Comparison of ENCODE assay signal across 12 mouse cellular contexts in the genomic region with DNA sequence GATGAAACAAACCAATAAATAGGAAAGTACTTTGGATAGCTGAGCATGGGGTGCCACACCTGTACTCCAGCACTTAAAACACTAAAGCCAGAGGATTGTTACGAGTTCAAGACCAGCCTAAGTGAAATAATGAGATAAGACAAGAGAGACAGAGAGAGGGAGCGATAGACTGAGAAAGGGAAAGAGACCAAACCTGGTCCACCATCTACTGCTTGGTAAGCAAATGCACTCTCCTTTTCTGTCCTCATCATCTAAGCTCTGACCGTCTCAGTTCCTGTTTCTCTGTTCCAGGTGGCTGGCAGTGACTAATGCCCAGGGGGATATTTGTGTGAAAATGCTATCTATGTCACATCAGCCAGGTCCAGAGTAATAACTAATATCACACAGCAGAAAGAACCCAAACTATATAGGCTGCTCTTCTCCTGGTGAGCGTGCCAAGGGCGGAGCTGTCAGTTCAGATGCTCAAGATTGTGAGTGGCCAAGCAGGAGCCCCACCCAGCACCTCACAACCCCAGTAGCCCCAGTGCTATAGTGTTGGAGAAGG. TPM values are rescaled to one million over a fixed set of nuclear protein-coding genes. Genes with fewer than 3 reads are reported as not detected.
DNase-seq lines count a peak whose midpoint lies in the region; ATAC-seq lines count a peak whose summit lies in the region.
"Had no signal": no experiment of that assay in that cellular context is flagged by ENCODE, and none has a peak within 500 bp of the region (broad histone marks: within the 10 kb centered on the region; RNA-seq: fewer than 3 reads in every experiment).

No protein-coding gene starts in this region.

- H3K36me3 ChIP-seq in heart, embryonic 13.5 days: peaks cover 77% of the 10 kb centered on the region
- no peaks in the 10 kb centered on the region for H3K36me3 ChIP-seq in liver, embryonic 13.5 days

- intact Hi-C loops in left cerebral cortex, postnatal 10 days (cut with DNase I): no loop called here

- DNase-seq in heart, adult 9 months (ENCODE audit: low spot score in 2 of 2): no peak
- DNase-seq in liver, embryonic 13.5 days: no peak
- peak; percentile 35 to 48 for DNase-seq in spleen, postnatal 14 days (ENCODE audit: low spot score in 2 of 2)
- no peak for DNase-seq in retina, embryonic 14.5 days (ENCODE audit: low spot score)
- no peak for DNase-seq in ovary, adult 18-20 months (ENCODE audit: low spot score)
- no peak for DNase-seq in left cerebral cortex, postnatal 10 days (ENCODE audit: extremely low spot score in 1 of 2, low spot score in 2 of 2)
- DNase-seq: cerebellum, postnatal 36 days; kidney, adult 11 months; lung, postnatal 4 days had no signal

- peaks cover 40% of the 10 kb centered on the region for H3K4me1 ChIP-seq in heart, embryonic 13.5 days
- H3K4me1 ChIP-seq in liver, embryonic 13.5 days (replicated peaks): peaks cover 36% of the 10 kb centered on the region

- H3K27me3 ChIP-seq in heart, embryonic 13.5 days (replicated peaks): no peaks in the 10 kb centered on the region
- H3K27me3 ChIP-seq in liver, embryonic 13.5 days: 0 out of 2 replicates have a peak, but pooled peaks cover 4% of the 10 kb centered on the region
- H3K27me3 ChIP-seq: limb, embryonic 13.5 days had no signal

- H3K4me3 ChIP-seq in heart, embryonic 13.5 days: no peak overlapping the region
- no peak overlapping the region for H3K4me3 ChIP-seq in liver, embryonic 13.5 days (replicated peaks)
- H3K4me3 ChIP-seq: limb, embryonic 13.5 days had no signal

- 82% methylated on average over 5 of the region's 5 CpGs for WGBS in heart, embryonic 13.5 days
- WGBS in liver, embryonic 13.5 days (ENCODE audit: insufficient replicate concordance): 61% methylated on average over 5 of the region's 5 CpGs

- H3K9ac ChIP-seq in heart, embryonic 13.5 days: no peak overlapping the region
- no peak overlapping the region for H3K9ac ChIP-seq in liver, embryonic 13.5 days
- H3K9ac ChIP-seq: limb, embryonic 13.5 days had no signal

- no peaks in the 10 kb centered on the region for H3K9me3 ChIP-seq in heart, embryonic 13.5 days
- H3K9me3 ChIP-seq in liver, embryonic 13.5 days (replicated peaks): no peaks in the 10 kb centered on the region
- H3K9me3 ChIP-seq: limb, embryonic 13.5 days had no signal

- peak overlapping the region; percentile 84 for H3K27ac ChIP-seq in heart, embryonic 13.5 days (replicated peaks)
- H3K27ac ChIP-seq in liver, embryonic 13.5 days: no peak overlapping the region
- H3K27ac ChIP-seq: limb, embryonic 13.5 days had no signal

- 0 out of 2 replicates have a peak overlapping the region, but pooled peaks have one; percentile 50 for H3K4me2 ChIP-seq in heart, embryonic 13.5 days
- H3K4me2 ChIP-seq in liver, embryonic 13.5 days: no peak overlapping the region
- H3K4me2 ChIP-seq: limb, embryonic 13.5 days had no signal

- ATAC-seq in heart, embryonic 13.5 days (ENCODE audit: extremely low read depth, insufficient number of reproducible peaks, low FRiP score, low TSS enrichment): no peak
- peak; percentile 33; the same call in 1 of the 2 replicates for ATAC-seq in common myeloid progenitor, adult 5-6 weeks (replicated peaks; ENCODE audit: low read depth, poor library complexity, severe bottlenecking)
- peak; percentile 69 for ATAC-seq in liver, embryonic 13.5 days (ENCODE audit: low read depth)

RNA-seq across cellular contexts. Expression of a gene that starts 37.6 kb away (rescaled TPM):
- polyA plus RNA-seq in heart, embryonic 13.5 days (2015; fragmentation: Nextera tagmentation; extraction: Ambion mirVana): 8.5 and 9.5 TPM in 2 replicates
- 1.5 and 2.6 TPM in 2 replicates for total RNA-seq in common myeloid progenitor, adult 5-6 weeks (2017)
- 0.82 and 1.2 TPM in 2 replicates for polyA plus RNA-seq in liver, embryonic 13.5 days (2015; fragmentation: Nextera tagmentation; extraction: Ambion mirVana)
- 10 to 100 TPM; 27.3 to 28.6 TPM for total RNA-seq in left cerebral cortex, postnatal 10 days (2021)

RNA-seq across cellular contexts. Expression of a gene that starts 47.9 kb away (rescaled TPM):
- 24.2 and 24.8 TPM in 2 replicates for polyA plus RNA-seq in heart, embryonic 13.5 days (2015; fragmentation: Nextera tagmentation; extraction: Ambion mirVana)
- 77.3 and 105 TPM in 2 replicates for total RNA-seq in common myeloid progenitor, adult 5-6 weeks (2017)
- 35.8 and 49.1 TPM in 2 replicates for polyA plus RNA-seq in liver, embryonic 13.5 days (2015; fragmentation: Nextera tagmentation; extraction: Ambion mirVana)
- 10 to 100 TPM; 43.6 to 44.1 TPM for total RNA-seq in left cerebral cortex, postnatal 10 days (2021)

RNA-seq across cellular contexts. Expression of a gene that starts 52.7 kb away (rescaled TPM):
- 19.2 and 23.4 TPM in 2 replicates for polyA plus RNA-seq in heart, embryonic 13.5 days (2015; fragmentation: Nextera tagmentation; extraction: Ambion mirVana)
- 104 and 113 TPM in 2 replicates for total RNA-seq in common myeloid progenitor, adult 5-6 weeks (2017)
- polyA plus RNA-seq in liver, embryonic 13.5 days (2015; fragmentation: Nextera tagmentation; extraction: Ambion mirVana): 16.6 and 16.8 TPM in 2 replicates
- 10 to 100 TPM; 78.7 to 82.2 TPM for total RNA-seq in left cerebral cortex, postnatal 10 days (2021)

Comparison
In these comparisons a context has a peak if more than half of its experiments do, and no peak if none do; other contexts are left out.
1. DNase-seq: peak in spleen, postnatal 14 days (2 of 2); none in heart, adult 9 months (0 of 2), liver, embryonic 13.5 days (single experiment), retina, embryonic 14.5 days (single experiment), ovary, adult 18-20 months (single experiment) and left cerebral cortex, postnatal 10 days (0 of 2).